Mouse (Mus musculus): ENCODE measurements around the gene Pank1. TPM values are rescaled to one million over a fixed set of nuclear protein-coding genes. Genes with fewer than 3 reads are reported as not detected.

Pank1 gene
- total and polyA plus RNA-seq, 2 experiments from 2014 or later = 7.4 to 16.1 TPM

DNA sequence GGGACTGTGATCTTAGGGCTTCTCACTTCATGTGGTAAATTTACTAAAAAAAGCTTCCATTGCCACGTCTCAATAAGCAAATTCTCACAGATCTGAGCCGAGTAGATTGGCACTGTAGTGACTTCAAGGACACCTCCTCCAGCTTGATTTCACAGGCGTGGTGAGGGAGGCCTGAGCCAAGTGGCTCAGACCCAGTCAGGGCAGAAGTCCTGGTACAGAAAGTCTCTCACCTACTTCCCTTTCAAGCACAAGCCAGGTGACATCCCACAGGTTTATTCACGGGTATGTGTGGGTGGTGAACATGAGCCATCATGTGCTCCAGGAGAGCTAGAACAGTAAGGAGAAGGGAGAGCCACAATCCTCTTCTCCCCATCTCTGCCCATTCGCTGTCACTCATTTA lies 1.9 kb upstream of the Pank1 start:
- peaks cover 8% of the 10 kb centered on the region; the same call in 1 of the 2 replicates for H3K4me1 ChIP-seq (ENCODE audit: insufficient read depth, low read length)
- H3K36me3 ChIP-seq (ENCODE audit: insufficient read depth, low read length) = no peaks in the 10 kb centered on the region
- no peak for DNase-seq (ENCODE audit: low spot score)
- WGBS = 82% methylated on average over 5 of the region's 5 CpGs
- no peak for ATAC-seq
- H3K27me3 ChIP-seq (ENCODE audit: insufficient read depth, low read length) = no peaks in the 10 kb centered on the region
- H3K27ac ChIP-seq = no peak overlapping the region
- no peak overlapping the region for H3K4me2 ChIP-seq (ENCODE audit: low read depth, low read length)
- no peak for TF ChIP-seq CTCF (IDR thresholded peaks at IDR 0.05; ENCODE audit: low read depth)
- no peaks in the 10 kb centered on the region for H3K9me3 ChIP-seq (ENCODE audit: low read length)
- H3K4me3 ChIP-seq (ENCODE audit: low read length) = no peak overlapping the region
- H3K9ac ChIP-seq (replicated peaks; ENCODE audit: low read length) = no peak overlapping the region

DNA sequence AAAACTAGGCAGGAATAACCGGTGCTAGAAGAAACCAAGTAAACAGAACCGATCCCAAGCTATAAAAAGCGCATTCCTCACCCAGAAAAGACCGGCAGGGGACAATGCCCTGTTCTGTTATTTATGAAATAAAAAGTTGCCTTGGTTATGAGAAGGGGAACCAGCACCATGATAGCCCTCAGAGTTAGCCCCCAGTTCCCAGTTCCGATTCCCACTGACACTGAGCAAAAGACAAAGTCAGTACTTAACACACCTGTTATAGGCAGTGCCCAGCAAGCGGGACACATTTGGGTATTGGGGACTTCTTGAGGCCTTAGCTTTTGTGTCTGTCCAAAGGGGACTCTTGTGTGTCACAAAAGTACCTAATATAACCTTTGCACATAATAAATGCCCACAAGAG lies 369 bp upstream of the Pank1 start:
- 16% methylated on average over 6 of the region's 6 CpGs for WGBS
- no peaks in the 10 kb centered on the region for H3K9me3 ChIP-seq (ENCODE audit: low read length)
- no peaks in the 10 kb centered on the region for H3K36me3 ChIP-seq (ENCODE audit: insufficient read depth, low read length)
- H3K4me3 ChIP-seq (ENCODE audit: low read length) = peak overlapping the region; percentile 96
- peak overlapping the region; percentile 86 for H3K4me2 ChIP-seq (ENCODE audit: low read depth, low read length)
- peak overlapping the region; percentile 98; the same call in 1 of the 2 replicates for H3K27ac ChIP-seq
- TF ChIP-seq CTCF (IDR thresholded peaks at IDR 0.05; ENCODE audit: low read depth) = no peak
- no peak for DNase-seq (ENCODE audit: low spot score)
- H3K9ac ChIP-seq (replicated peaks; ENCODE audit: low read length) = peak overlapping the region; percentile 96
- H3K27me3 ChIP-seq (ENCODE audit: insufficient read depth, low read length) = no peaks in the 10 kb centered on the region
- ATAC-seq = no peak
- H3K4me1 ChIP-seq (ENCODE audit: insufficient read depth, low read length) = peaks cover 8% of the 10 kb centered on the region; the same call in 1 of the 2 replicates

DNA sequence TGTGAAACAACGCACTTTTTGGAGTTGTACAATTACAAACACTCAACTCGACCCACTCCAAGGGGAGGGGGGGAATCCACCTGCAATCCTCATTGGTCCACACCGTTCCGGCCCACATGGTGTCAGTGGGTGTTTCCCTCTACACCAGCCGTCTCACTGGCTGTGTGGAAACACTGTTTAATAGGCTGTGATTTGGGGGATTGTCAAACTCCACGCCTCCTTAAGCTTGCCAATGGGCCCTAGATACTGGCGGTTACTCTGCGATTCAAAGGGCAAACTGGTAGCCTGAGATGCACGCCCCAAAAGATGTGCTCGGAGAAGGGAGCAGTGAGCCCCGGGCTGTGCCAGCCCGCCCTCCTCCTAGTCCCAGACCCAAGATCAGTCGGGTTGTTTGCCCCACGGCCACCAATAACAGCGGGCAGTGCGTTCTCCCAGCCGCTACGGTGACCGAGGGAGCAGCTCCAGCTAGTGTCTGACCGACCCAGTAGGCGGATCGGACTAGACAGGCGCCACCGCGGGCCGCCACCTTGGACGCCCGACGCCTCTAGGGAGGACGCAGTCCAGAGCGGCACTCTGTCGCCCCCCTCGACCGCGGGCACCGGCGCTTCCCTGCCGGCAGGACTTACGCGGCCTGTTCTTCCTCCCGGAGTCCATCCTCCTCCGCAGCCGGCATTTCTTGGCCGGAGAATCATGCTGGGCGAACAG lies 1.2 kb downstream of the Pank1 start:
- no peaks in the 10 kb centered on the region for H3K9me3 ChIP-seq (ENCODE audit: low read length)
- H3K4me3 ChIP-seq (ENCODE audit: low read length) = peak overlapping the region; percentile 96
- ATAC-seq = peak; percentile 98

DNA sequence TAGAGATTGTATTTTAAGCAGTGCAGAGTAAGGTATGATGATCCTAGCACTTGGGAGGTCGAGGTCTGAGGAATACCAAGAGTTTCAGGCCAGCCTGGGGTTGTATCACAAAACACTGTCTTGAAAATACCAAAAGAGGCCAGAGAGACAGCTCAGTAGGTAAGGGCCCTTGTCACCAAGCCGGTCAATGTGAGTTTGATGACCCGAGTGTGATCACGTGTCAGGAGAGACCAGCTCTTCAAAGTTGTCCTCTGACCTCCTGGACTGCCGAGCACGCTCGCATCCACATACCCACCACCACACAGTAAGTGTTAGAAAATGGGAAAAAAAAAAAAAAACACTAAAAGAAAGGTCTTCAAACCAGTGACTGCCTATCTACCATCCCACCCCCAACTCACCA lies 2.6 kb downstream of the Pank1 start:
- no peak for TF ChIP-seq CTCF (IDR thresholded peaks at IDR 0.05; ENCODE audit: low read depth)
- no peaks in the 10 kb centered on the region for H3K27me3 ChIP-seq (ENCODE audit: insufficient read depth, low read length)
- ATAC-seq (no peak), DNase-seq (ENCODE audit: low spot score) (no peak)
- peak overlapping the region; percentile 86 for H3K4me2 ChIP-seq (ENCODE audit: low read depth, low read length)
- no peaks in the 10 kb centered on the region for H3K36me3 ChIP-seq (ENCODE audit: insufficient read depth, low read length)
- peaks cover 8% of the 10 kb centered on the region; the same call in 1 of the 2 replicates for H3K4me1 ChIP-seq (ENCODE audit: insufficient read depth, low read length)
- H3K4me3 ChIP-seq (ENCODE audit: low read length) = peak overlapping the region; percentile 96; the same call in 1 of the 2 replicates
- WGBS = 86% methylated on average over 7 of the region's 7 CpGs
- H3K9ac ChIP-seq (replicated peaks; ENCODE audit: low read length) = no peak overlapping the region
- no peaks in the 10 kb centered on the region for H3K9me3 ChIP-seq (ENCODE audit: low read length)
- no peak overlapping the region for H3K27ac ChIP-seq

More for the DNA sequence above, 1.2 kb downstream of the Pank1 start:
- Histone ChIP-seq H3K27ac (peak overlapping the region; percentile 98), H3K4me1 (ENCODE audit: insufficient read depth, low read length) (peaks cover 8% of the 10 kb centered on the region; the same call in 1 of the 2 replicates), H3K9ac (replicated peaks; ENCODE audit: low read length) (peak overlapping the region; percentile 96), H3K36me3 (ENCODE audit: insufficient read depth, low read length) (no peaks in the 10 kb centered on the region), H3K27me3 (ENCODE audit: insufficient read depth, low read length) (no peaks in the 10 kb centered on the region), H3K4me2 (ENCODE audit: low read depth, low read length) (peak overlapping the region; percentile 86)
- TF ChIP-seq CTCF (IDR thresholded peaks at IDR 0.05; ENCODE audit: low read depth) = peak; percentile 49
- under 1% methylated on average over 45 of the region's 45 CpGs for WGBS
- peak; percentile 96 for DNase-seq (ENCODE audit: low spot score)

DNA sequence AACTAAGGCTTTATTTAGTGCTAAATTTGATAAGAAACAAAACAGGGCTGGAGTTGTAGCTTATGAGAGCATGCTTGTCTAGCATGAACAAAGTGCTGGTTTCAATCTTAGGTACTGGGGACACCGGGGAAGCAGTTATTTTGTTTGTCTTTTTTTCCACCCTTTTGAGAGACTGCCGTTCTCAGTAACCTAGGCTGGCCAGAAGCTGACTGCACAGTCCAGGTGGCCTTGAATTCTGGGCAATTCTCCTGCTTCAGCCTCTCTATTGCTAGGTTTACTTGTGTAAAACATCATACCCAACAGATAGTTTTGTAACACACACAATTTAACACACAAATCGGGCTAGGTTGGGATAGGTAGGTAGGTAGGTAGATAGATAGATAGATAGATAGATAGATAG lies 9.9 kb downstream of the Pank1 start:
- no peak for TF ChIP-seq CTCF (IDR thresholded peaks at IDR 0.05; ENCODE audit: low read depth)
- H3K27ac ChIP-seq = no peak overlapping the region
- no peaks in the 10 kb centered on the region for H3K27me3 ChIP-seq (ENCODE audit: insufficient read depth, low read length)
- DNase-seq (ENCODE audit: low spot score) (no peak), ATAC-seq (no peak)
- H3K9me3 ChIP-seq (ENCODE audit: low read length) = no peaks in the 10 kb centered on the region
- H3K4me3 ChIP-seq (ENCODE audit: low read length) = no peak overlapping the region
- no peaks in the 10 kb centered on the region for H3K36me3 ChIP-seq (ENCODE audit: insufficient read depth, low read length)
- H3K4me1 ChIP-seq (ENCODE audit: insufficient read depth, low read length) = no peaks in the 10 kb centered on the region
- no peak overlapping the region for H3K9ac ChIP-seq (replicated peaks; ENCODE audit: low read length)
- H3K4me2 ChIP-seq (ENCODE audit: low read depth, low read length) = no peak overlapping the region
- 86% methylated on average over 3 of the region's 3 CpGs for WGBS

DNA sequence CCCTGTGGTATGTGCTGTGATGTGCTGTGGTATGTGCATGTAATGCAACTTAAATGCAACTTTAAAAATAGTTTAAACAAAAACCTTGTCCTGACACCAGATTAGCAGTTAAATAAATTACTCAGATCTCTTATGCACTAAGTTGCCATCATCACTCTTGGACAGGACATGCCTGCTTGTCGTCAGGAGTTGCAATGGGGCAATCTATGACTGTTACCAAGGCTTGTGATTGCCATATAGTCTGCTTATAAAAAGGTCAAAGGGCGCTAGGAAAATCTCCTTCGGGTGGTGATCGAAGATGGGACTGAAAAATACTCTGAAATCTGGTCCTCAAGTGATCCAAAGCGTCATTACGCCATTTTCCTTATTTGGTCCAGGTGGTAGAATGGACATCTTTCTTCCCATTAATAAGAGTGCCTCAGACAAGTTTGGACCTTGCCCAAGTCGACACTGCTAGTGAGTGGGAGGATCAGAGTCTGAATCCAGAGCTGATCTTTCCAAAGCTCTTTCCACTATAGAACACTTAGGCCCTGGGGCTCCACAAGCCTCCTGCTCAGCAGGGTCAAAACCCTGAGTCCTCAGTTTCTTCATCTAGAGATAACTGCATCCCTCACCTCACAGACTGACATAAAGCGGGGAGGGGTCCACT lies 11.0 kb downstream of the Pank1 start:
- DNase-seq (ENCODE audit: low spot score) = no peak

DNA sequence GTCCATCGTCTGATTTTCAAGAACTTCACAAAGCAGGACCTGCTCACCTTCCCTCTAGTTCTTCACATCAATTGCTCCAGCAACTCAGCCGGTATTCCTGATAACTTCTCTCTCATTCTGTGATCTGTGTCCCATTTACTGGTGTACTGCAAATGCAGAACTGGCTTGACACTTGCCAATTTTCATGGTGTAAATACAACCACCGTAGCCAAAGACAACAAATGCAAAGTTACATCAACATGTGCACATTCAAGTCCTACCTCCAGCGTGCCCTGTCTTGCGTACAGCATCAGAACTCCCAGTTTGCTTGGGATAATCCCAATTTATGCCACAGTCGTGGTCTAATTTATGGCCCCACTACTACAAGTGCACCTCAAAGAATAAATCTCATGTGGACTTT lies 15.5 kb downstream of the Pank1 start:
- Histone ChIP-seq H3K27me3 (ENCODE audit: insufficient read depth, low read length) (no peaks in the 10 kb centered on the region), H3K27ac (no peak overlapping the region), H3K4me2 (ENCODE audit: low read depth, low read length) (no peak overlapping the region), H3K4me3 (ENCODE audit: low read length) (no peak overlapping the region), H3K36me3 (ENCODE audit: insufficient read depth, low read length) (no peaks in the 10 kb centered on the region), H3K9me3 (ENCODE audit: low read length) (no peaks in the 10 kb centered on the region), H3K9ac (replicated peaks; ENCODE audit: low read length) (no peak overlapping the region), H3K4me1 (ENCODE audit: insufficient read depth, low read length) (no peaks in the 10 kb centered on the region)
- ATAC-seq = no peak
- WGBS = 95% methylated on average over 6 of the region's 6 CpGs
- DNase-seq (ENCODE audit: low spot score) = no peak
- TF ChIP-seq CTCF (IDR thresholded peaks at IDR 0.05; ENCODE audit: low read depth) = no peak

More for the DNA sequence above, 11.0 kb downstream of the Pank1 start:
- Histone ChIP-seq H3K9ac (replicated peaks; ENCODE audit: low read length) (no peak overlapping the region), H3K9me3 (ENCODE audit: low read length) (no peaks in the 10 kb centered on the region), H3K4me1 (ENCODE audit: insufficient read depth, low read length) (no peaks in the 10 kb centered on the region), H3K27me3 (ENCODE audit: insufficient read depth, low read length) (no peaks in the 10 kb centered on the region), H3K36me3 (ENCODE audit: insufficient read depth, low read length) (no peaks in the 10 kb centered on the region), H3K4me3 (ENCODE audit: low read length) (no peak overlapping the region), H3K27ac (no peak overlapping the region), H3K4me2 (ENCODE audit: low read depth, low read length) (no peak overlapping the region)
- no peak for ATAC-seq
- TF ChIP-seq CTCF (IDR thresholded peaks at IDR 0.05; ENCODE audit: low read depth) = no peak
- 93% methylated on average over 8 of the region's 8 CpGs for WGBS

Data from hindbrain, postnatal 0 days (tissue).